Mouse (Mus musculus): ENCODE results near the gene Lysmd2. TPM values are rescaled to one million over a fixed set of nuclear protein-coding genes. Genes with fewer than 3 reads are reported as not detected.
A peak's percentile ranks its signal among the peaks of the same experiment; 100 is the strongest.

The Lysmd2 gene
- total RNA-seq, 4 experiments from 2014 or later, result 7.6 to 11.7 (median 9.2) TPM

GRCm38 (mm10) chr9:75626308-75626604 is 715 bp downstream of the Lysmd2 start:
- no peak for DNase-seq (ENCODE audit: low spot score)

GRCm38 (mm10) chr9:75630823-75631454 is 5.4 kb downstream of the Lysmd2 start:
- no peak for DNase-seq (ENCODE audit: low spot score)

- DNase-seq (ENCODE audit: low spot score), result no peak
Observed at GRCm38 (mm10) chr9:75632111-75632510, 6.6 kb downstream of the Lysmd2 start.

- DNase-seq (ENCODE audit: low spot score), result no peak
Observed at GRCm38 (mm10) chr9:75632902-75633301, 7.4 kb downstream of the Lysmd2 start.

GRCm38 (mm10) chr9:75633603-75634002 is 8.1 kb downstream of the Lysmd2 start:
- no peak for DNase-seq (ENCODE audit: low spot score)

- no peak for DNase-seq (ENCODE audit: low spot score)
Observed at GRCm38 (mm10) chr9:75634226-75634625, 8.7 kb downstream of the Lysmd2 start.

GRCm38 (mm10) chr9:75645405-75645804 is 19.9 kb downstream of the Lysmd2 start:
- no peak for DNase-seq (ENCODE audit: low spot score)

GRCm38 (mm10) chr9:75653981-75654911 is 28.7 kb downstream of the Lysmd2 start:
- peak; percentile 42 for DNase-seq (ENCODE audit: low spot score)

GRCm38 (mm10) chr9:75656456-75656855 is 30.9 kb downstream of the Lysmd2 start:
- peak; percentile 49 for DNase-seq (ENCODE audit: low spot score)

- DNase-seq (ENCODE audit: low spot score), result no peak
Observed at GRCm38 (mm10) chr9:75660917-75661316, 35.4 kb downstream of the Lysmd2 start.

- DNase-seq (ENCODE audit: low spot score), result no peak
Observed at GRCm38 (mm10) chr9:75665364-75665763, 39.8 kb downstream of the Lysmd2 start.

GRCm38 (mm10) chr9:75666612-75667011 is 41.1 kb downstream of the Lysmd2 start:
- DNase-seq (ENCODE audit: low spot score), result no peak

- no peak for DNase-seq (ENCODE audit: low spot score)
Observed at GRCm38 (mm10) chr9:75672769-75673168, 47.2 kb downstream of the Lysmd2 start.

- DNase-seq (ENCODE audit: low spot score), result no peak
Observed at GRCm38 (mm10) chr9:75676226-75676625, 50.7 kb downstream of the Lysmd2 start.

GRCm38 (mm10) chr9:75678341-75678740 is 52.8 kb downstream of the Lysmd2 start:
- DNase-seq (ENCODE audit: low spot score), result no peak

GRCm38 (mm10) chr9:75679629-75680028 is 54.1 kb downstream of the Lysmd2 start:
- DNase-seq (ENCODE audit: low spot score), result no peak

- no peak for DNase-seq (ENCODE audit: low spot score)
Observed at GRCm38 (mm10) chr9:75680606-75681005, 55.1 kb downstream of the Lysmd2 start.

- no peak for DNase-seq (ENCODE audit: low spot score)
Observed at GRCm38 (mm10) chr9:75683426-75684191, 58.1 kb downstream of the Lysmd2 start, which contains the start of gene Scg3. Gene Scg3, minus strand, starts transcription at chr9:75684056.

GRCm38 (mm10) chr9:75684292-75684691 is 58.8 kb downstream of the Lysmd2 start:
- DNase-seq (ENCODE audit: low spot score), result no peak

GRCm38 (mm10) chr9:75684772-75685171 is 59.2 kb downstream of the Lysmd2 start:
- DNase-seq (ENCODE audit: low spot score), result no peak
